ENCODE assay signal across 9 mouse cellular contexts in the genomic region with DNA sequence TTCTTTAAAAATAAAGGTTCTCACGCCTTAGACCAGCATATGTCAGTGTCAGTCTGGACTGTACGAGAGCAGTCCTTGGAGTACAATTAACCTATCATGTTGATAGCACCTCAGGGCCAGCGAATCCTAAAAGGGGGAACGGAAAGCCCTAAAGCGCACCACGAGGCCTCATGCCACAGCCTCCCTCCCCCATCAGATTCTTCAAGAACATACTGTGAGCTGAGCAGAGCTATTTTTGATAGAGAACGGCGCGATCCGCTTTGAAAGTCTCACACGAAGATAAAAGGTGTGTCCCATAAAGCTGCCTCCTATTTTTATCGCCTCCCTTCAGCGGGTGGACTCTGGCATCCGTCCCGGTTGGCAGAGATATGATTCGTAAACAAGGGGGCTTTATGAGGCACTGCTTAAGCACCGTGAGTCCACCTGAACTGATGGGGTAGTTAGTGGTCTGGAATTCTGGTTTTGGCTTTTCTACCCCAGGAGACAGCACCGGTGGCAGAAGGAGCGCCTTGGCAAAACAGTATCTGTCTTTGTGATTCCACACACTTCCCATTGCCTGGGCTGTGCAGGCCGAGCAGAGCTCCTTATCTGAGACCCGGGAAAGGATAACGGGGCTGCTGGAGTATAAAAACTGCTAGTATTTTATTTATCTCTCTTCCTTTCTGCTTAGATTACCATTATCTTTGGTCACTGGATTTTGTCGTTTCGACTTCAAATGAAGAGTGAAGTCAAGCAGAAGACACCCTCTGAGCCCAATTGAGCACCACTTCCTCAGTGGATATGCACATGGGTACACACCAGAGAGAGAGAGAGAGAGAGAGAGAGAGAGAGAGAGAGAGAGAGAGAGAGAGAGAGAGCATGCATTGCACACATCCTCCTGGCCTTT.
DNase-seq lines count a peak whose midpoint lies in the region; ATAC-seq lines count a peak whose summit lies in the region.
"Had no signal": no experiment of that assay in that cellular context is flagged by ENCODE, and none has a peak within 500 bp of the region (broad histone marks: within the 10 kb centered on the region; RNA-seq: fewer than 3 reads in every experiment).

No protein-coding gene starts in this region.

- DNase-seq in cerebellum, postnatal 4 days (ENCODE audit: low spot score in 2 of 2): no peak
- DNase-seq in cerebellum, postnatal 25 days: peak; percentile 45 to 52
- peak; percentile 38 to 71 for DNase-seq in heart, postnatal 10 days
- no peak for DNase-seq in gastrocnemius, postnatal 14 days
- DNase-seq in urinary bladder, postnatal 4 days (ENCODE audit: low spot score in 2 of 2): no peak

- H3K4me1 ChIP-seq in neural tube, embryonic 13.5 days (replicated peaks): peaks cover 9% of the 10 kb centered on the region

- no peaks in the 10 kb centered on the region for H3K27me3 ChIP-seq in neural tube, embryonic 13.5 days
- H3K27me3 ChIP-seq: limb, embryonic 13.5 days had no signal

- ATAC-seq in cerebellum, adult (ENCODE audit: insufficient number of reproducible peaks, low FRiP score, low TSS enrichment): peak; percentile 80
- ATAC-seq in neural tube, embryonic 13.5 days (ENCODE audit: low read depth): peak; percentile 51; the same call in 1 of the 2 replicates
- ATAC-seq in granulocyte monocyte progenitor cell, adult 5-6 weeks (replicated peaks; ENCODE audit: poor library complexity, severe bottlenecking): no peak

- no peak overlapping the region for H3K27ac ChIP-seq in neural tube, embryonic 13.5 days (replicated peaks)
- H3K27ac ChIP-seq: limb, embryonic 13.5 days had no signal

- no peak overlapping the region for H3K4me2 ChIP-seq in neural tube, embryonic 13.5 days
- H3K4me2 ChIP-seq: limb, embryonic 13.5 days had no signal

- H3K9ac ChIP-seq in neural tube, embryonic 13.5 days: no peak overlapping the region
- H3K9ac ChIP-seq: limb, embryonic 13.5 days had no signal

- H3K36me3 ChIP-seq in neural tube, embryonic 13.5 days: no peaks in the 10 kb centered on the region
- H3K36me3 ChIP-seq: limb, embryonic 13.5 days had no signal

- intact Hi-C loops in heart, postnatal 10 days (cut with DNase I): loop anchor here (5.0 kb wide), 1 partner anchor 133 kb away; no protein-coding TSS in a partner anchor
- intact Hi-C loops in gastrocnemius, postnatal 14 days (cut with DNase I; ENCODE audit: low total_unique reads): no loop called here

- H3K4me3 ChIP-seq in neural tube, embryonic 13.5 days: no peak overlapping the region
- H3K4me3 ChIP-seq: limb, embryonic 13.5 days had no signal

- H3K9me3 ChIP-seq in neural tube, embryonic 13.5 days: no peaks in the 10 kb centered on the region
- H3K9me3 ChIP-seq: limb, embryonic 13.5 days had no signal

- WGBS in neural tube, embryonic 13.5 days: 73% methylated on average over 24 of the region's 24 CpGs

Comparison
In these comparisons a context has a peak if more than half of its experiments do, and no peak if none do; other contexts are left out.
1. DNase-seq: peak in cerebellum, postnatal 25 days (2 of 2) and heart, postnatal 10 days (2 of 2); none in cerebellum, postnatal 4 days (0 of 2), gastrocnemius, postnatal 14 days (single experiment) and urinary bladder, postnatal 4 days (0 of 2).